Mouse (Mus musculus) midbrain, embryonic 14.5 days (tissue): ENCODE data around the gene Smim20. TPM values are rescaled to one million over a fixed set of nuclear protein-coding genes. Genes with fewer than 3 reads are reported as not detected.
A peak's percentile ranks its signal among the peaks of the same experiment; 100 is the strongest.

Experiments used
- ATAC-seq: fragments of 200-750 bp; cut with Nextera tagmentation; 2 replicates; pipeline ENCODE4 v1.8.0; 2017; ENCODE audit warnings: moderate number of reproducible peaks, moderate library complexity; ENCODE audit not compliant: low FRiP score, low TSS enrichment
- DNase-seq: peaks from one replicate; pipeline ENCODE4 v3.0.0-alpha.2; 2015
- H3K27ac ChIP-seq: fragments of 300-500 bp; sonication (generic); replicated peaks from 2 replicates; pipeline ENCODE4 v1.5.1; 2014; ENCODE audit warnings: mild to moderate bottlenecking, low read depth, low read length, moderate library complexity
- H3K27me3 ChIP-seq: fragments of 300-500 bp; sonication (generic); 2 replicates; pipeline ENCODE4 v1.6.1; 2014; ENCODE audit warnings: low read length, control low read depth, mixed read lengths; ENCODE audit not compliant: control insufficient read depth, insufficient read depth
- H3K36me3 ChIP-seq: fragments of 300-500 bp; sonication (generic); 2 replicates; pipeline ENCODE4 v1.6.1; 2014; ENCODE audit warnings: low read length, control low read depth; ENCODE audit not compliant: control insufficient read depth, insufficient read depth
- H3K4me1 ChIP-seq: fragments of 300-500 bp; sonication (generic); 2 replicates; pipeline ENCODE4 v1.6.1; 2014; ENCODE audit warnings: mild to moderate bottlenecking, antibody characterized with exemption, low read length, control low read depth; ENCODE audit not compliant: control insufficient read depth, insufficient read depth
- H3K4me2 ChIP-seq: fragments of 300-500 bp; sonication (generic); 2 replicates; pipeline ENCODE4 v1.6.1; 2014; ENCODE audit warnings: mild to moderate bottlenecking, low read length, moderate library complexity
- H3K4me3 ChIP-seq: fragments of 300-500 bp; sonication (generic); replicated peaks from 2 replicates; pipeline ENCODE4 v1.5.1; 2014; ENCODE audit warnings: low read depth, low read length
- H3K9ac ChIP-seq: fragments of 300-500 bp; sonication (generic); replicated peaks from 2 replicates; pipeline ENCODE4 v1.6.1; 2014; ENCODE audit warnings: mild to moderate bottlenecking, low read length, moderate library complexity
- H3K9me3 ChIP-seq: fragments of 300-500 bp; sonication (generic); 2 replicates; pipeline ENCODE4 v1.6.1; 2016; ENCODE audit warnings: low read length, control low read depth, mixed read lengths; ENCODE audit not compliant: control insufficient read depth
- WGBS: fragments of 180-500 bp; shearing (Covaris S2); extraction: QIAGEN DNeasy Blood & Tissue Kit; methylation state at CpG from one replicate; pipeline ENCODE4 v1.1.7; 2014; 5-methylcytosine and 5-hydroxymethylcytosine counted together
- polyA plus RNA-seq: library from polyadenylated mRNA; unstranded; fragments of >200 nt; fragmentation: Nextera tagmentation; extraction: Ambion mirVana; gene quantifications from 2 replicates; pipeline ENCODE4 v1.2.1, GENCODE M21; 2014

Smim20 gene
- polyA plus RNA-seq, 1 experiment from 2014 or later: 93.7 TPM

DNA sequence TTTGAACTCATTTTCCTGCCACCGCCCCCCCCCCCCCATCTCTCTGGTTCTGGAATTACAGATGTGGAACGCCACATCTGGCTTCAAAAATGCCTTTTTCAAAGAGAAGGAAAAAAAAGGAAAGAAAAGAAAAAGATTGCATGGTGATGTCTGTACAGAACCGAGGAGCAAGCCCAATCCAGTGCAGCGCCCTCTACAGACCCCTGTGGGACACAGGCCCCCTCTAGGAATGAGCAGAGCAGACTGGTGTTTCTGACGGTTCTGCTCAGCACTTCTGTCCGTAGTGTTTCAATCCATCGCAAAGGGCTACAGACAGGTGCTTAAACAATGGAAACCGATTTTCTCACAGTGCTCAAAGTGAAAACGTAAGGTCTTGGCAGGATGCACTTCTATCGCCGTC lies 55.6 kb downstream of the Smim20 start:
- H3K4me1 ChIP-seq: peaks cover 14% of the 10 kb centered on the region
- ATAC-seq (no peak), DNase-seq (no peak)
- no peak overlapping the region for H3K4me2 ChIP-seq
- H3K27ac ChIP-seq: no peak overlapping the region
- H3K9me3 ChIP-seq: no peaks in the 10 kb centered on the region
- no peaks in the 10 kb centered on the region for H3K36me3 ChIP-seq
- H3K27me3 ChIP-seq: no peaks in the 10 kb centered on the region
- H3K9ac ChIP-seq: no peak overlapping the region
- WGBS: 83% methylated on average over 11 of the region's 11 CpGs
- H3K4me3 ChIP-seq: no peak overlapping the region

DNA sequence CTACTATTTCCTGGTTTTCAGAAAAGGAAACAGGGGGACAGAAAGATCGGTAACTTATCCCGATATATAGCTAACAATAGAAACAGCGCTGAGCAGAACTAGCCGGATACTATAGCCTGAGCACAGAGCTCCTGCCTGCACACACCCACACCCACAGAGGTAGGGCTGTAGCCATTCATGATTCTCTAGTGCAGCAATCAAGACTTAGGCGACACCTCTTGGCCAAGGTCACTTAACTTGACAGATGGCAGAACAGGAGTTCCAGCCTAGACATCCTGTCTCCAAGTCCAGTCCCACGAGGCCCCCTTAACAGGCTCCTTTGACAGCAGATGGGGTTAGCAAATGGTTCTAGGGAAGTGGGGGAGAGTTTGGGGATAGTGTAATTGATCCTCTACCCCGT lies 56.2 kb downstream of the Smim20 start:
- 74% methylated on average over 7 of the region's 7 CpGs for WGBS
- no peak for ATAC-seq
- no peak overlapping the region for H3K4me3 ChIP-seq
- no peaks in the 10 kb centered on the region for H3K36me3 ChIP-seq
- H3K9me3 ChIP-seq: no peaks in the 10 kb centered on the region
- DNase-seq: no peak
- H3K4me2 ChIP-seq: no peak overlapping the region
- no peaks in the 10 kb centered on the region for H3K27me3 ChIP-seq
- H3K9ac ChIP-seq: no peak overlapping the region
- peaks cover 14% of the 10 kb centered on the region for H3K4me1 ChIP-seq
- H3K27ac ChIP-seq: no peak overlapping the region

DNA sequence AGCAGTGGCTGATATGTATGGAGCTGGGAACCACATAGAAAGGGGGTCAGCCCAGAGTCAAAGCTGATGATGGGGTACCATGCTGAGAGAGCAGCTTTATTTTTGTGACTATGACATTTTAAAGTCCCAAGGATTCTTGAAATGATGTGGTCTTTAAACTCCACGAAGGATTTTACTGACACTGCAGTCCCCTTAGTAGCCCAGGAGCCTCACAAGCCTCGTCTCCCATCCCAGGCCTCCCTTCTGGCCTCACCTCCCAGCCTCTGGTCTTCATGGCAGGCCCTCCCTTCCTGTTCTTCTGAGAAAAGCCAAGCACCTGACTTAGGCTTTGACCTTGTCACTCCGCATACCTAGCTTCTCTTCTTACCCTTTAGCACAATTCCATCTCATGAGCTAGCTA lies 57.4 kb downstream of the Smim20 start:
- no peaks in the 10 kb centered on the region for H3K36me3 ChIP-seq
- no peaks in the 10 kb centered on the region for H3K27me3 ChIP-seq
- H3K4me3 ChIP-seq: no peak overlapping the region
- ATAC-seq (no peak), DNase-seq (no peak)
- peaks cover 14% of the 10 kb centered on the region for H3K4me1 ChIP-seq
- H3K9ac ChIP-seq: no peak overlapping the region
- no peak overlapping the region for H3K27ac ChIP-seq
- H3K4me2 ChIP-seq: no peak overlapping the region
- H3K9me3 ChIP-seq: no peaks in the 10 kb centered on the region
- WGBS: 70% methylated on average over 3 of the region's 3 CpGs

DNA sequence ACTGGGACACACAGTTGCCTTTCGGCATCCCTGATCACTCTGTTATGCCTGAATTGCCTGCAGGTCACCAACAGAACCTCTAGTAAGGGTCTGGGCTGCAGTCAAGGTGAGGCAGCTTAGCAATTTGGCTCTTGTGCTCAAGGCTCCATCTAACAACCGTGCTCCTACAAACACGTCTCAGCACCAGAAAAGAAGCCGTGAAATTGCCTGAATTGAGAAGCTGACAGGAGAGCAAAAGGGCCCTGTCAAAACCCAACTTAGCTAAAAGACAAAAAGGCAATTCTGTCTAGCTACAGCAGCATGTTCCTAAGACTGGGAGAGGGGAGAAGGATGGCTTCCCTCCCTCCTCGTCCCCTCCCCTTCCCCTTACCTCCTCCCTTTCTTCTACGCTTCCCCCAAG lies 57.9 kb downstream of the Smim20 start:
- H3K9ac ChIP-seq: no peak overlapping the region
- H3K9me3 ChIP-seq: no peaks in the 10 kb centered on the region
- H3K36me3 ChIP-seq: no peaks in the 10 kb centered on the region
- no peaks in the 10 kb centered on the region for H3K27me3 ChIP-seq
- 18% methylated on average over 6 of the region's 6 CpGs for WGBS
- H3K4me3 ChIP-seq: no peak overlapping the region
- ATAC-seq (no peak), DNase-seq (peak; percentile 38)
- peaks cover 14% of the 10 kb centered on the region for H3K4me1 ChIP-seq
- no peak overlapping the region for H3K27ac ChIP-seq
- no peak overlapping the region for H3K4me2 ChIP-seq

DNA sequence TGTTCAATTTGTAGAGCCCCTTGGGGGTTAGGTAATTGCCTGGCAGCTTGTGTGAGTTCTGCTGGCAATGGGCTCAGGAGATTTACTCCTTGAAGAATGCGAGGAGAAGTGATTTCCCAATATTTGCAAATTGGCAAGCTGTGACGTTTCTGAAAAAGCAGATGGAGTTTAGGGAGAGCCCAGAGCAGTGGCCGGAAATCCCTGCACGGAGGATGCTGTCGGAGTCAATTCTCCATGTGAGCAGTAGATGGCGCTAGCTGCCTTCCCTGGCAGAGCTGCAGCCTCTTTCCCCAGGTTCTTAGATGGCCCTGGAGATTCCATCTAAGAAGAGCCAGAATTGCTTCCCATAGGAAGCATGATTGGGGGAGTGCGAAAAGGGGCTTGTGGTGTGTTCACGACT lies 59.1 kb downstream of the Smim20 start:
- H3K27me3 ChIP-seq: no peaks in the 10 kb centered on the region
- no peak overlapping the region for H3K27ac ChIP-seq
- no peaks in the 10 kb centered on the region for H3K36me3 ChIP-seq
- ATAC-seq (peak; percentile 88), DNase-seq (peak; percentile 86)
- peaks cover 14% of the 10 kb centered on the region for H3K4me1 ChIP-seq
- H3K4me2 ChIP-seq: peak overlapping the region; percentile 30
- no peaks in the 10 kb centered on the region for H3K9me3 ChIP-seq
- no peak overlapping the region for H3K9ac ChIP-seq
- H3K4me3 ChIP-seq: no peak overlapping the region
- 5% methylated on average over 8 of the region's 8 CpGs for WGBS

DNA sequence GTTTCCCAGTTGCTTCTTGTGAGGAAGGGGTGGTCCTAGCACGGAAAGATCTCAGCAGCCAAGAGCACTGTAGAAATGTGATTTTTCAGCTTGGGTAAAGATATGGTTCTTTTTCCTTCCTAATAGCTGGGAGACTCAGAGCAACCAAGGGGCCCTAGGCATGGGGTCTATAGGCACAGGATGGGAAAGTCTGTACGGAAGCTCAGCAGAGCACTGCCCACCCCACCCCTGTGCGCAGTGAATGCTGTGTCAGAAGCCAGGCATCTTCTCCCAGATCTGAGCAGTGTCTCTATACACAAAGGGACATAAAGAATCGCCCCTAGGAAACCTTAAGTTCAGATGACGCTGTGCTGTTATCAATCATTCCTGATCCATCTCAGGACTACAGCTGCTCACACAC lies 59.6 kb downstream of the Smim20 start:
- Histone ChIP-seq H3K4me1 (peaks cover 14% of the 10 kb centered on the region), H3K4me3 (no peak overlapping the region), H3K27me3 (no peaks in the 10 kb centered on the region), H3K36me3 (no peaks in the 10 kb centered on the region), H3K27ac (no peak overlapping the region), H3K4me2 (0 out of 2 replicates have a peak overlapping the region, but pooled peaks have one; percentile 11), H3K9me3 (no peaks in the 10 kb centered on the region), H3K9ac (no peak overlapping the region)
- ATAC-seq (no peak), DNase-seq (no peak)
- 80% methylated on average over 5 of the region's 5 CpGs for WGBS

Other genes with a start within 250 kb of the Smim20 start
- not detected in 2 replicates for gene Slc34a2, start 229.0 kb upstream of the Smim20 start, polyA plus RNA-seq
- gene Sel1l3, start 53.2 kb upstream of the Smim20 start, polyA plus RNA-seq: 7.5 and 7.7 TPM in 2 replicates
- 32.3 and 52.9 TPM in 2 replicates for gene Rbpj, start 199.1 kb downstream of the Smim20 start, polyA plus RNA-seq